Mouse (Mus musculus): Measurements from ENCODE around the gene Olfr1424. TPM values are rescaled to one million over a fixed set of nuclear protein-coding genes. Genes with fewer than 3 reads are reported as not detected.
"Not testable (repeated sequence)": the region's sequence is repeated elsewhere in the genome, so short reads cannot be mapped to it uniquely, and the experiment has no call there.

Gene Olfr1424
- polyA plus RNA-seq (2015; fragmentation: Nextera tagmentation; extraction: Ambion mirVana): not detected in 2 replicates

DNA sequence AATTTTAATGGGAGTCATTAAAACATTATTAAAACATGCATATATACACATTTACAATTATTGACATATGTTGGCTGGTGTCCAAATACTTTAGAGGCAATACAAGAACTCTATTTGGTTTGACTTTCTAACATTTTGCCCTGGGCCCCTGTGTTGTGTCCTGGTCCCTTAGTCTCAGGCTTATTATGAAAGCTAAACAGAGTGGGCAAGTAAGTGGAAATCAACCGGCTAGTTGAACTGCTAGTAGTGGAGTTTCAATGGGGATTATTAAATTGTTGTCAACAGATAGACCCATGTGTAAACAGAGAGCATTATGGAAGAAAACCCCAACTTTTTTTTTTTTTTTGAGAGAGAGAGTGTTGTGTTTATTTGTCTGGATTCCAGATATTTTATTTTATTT is at the start of gene Olfr1424:
Gene Olfr1424, minus strand, starts transcription at position 101 of the 400 bp plus-strand sequence.
- not testable (repeated sequence) for H3K27me3 ChIP-seq (replicated peaks; ENCODE audit: insufficient read depth, low read length)

DNA sequence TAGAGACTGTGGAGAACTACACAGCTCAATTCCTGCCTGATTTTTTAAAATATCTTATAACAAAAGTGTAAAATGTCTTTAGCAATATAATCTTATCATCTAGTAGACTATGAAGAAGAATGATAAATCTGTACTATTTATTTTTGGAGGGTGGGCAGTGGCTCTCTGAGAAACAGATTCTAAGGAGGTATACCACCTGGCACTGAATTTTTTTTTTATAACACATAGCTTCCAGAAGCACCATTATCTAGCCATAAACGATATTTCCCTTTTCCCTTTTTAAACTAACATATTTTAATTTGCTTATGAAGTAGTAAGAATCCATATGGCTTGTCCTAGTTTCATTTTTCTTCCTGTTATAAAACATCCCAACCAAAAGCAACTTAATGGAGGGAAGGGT is 42.1 kb upstream of the Olfr1424 start:
- 58% methylated on average over 1 of the region's 1 CpGs for WGBS
- TF ChIP-seq EP300 (IDR thresholded peaks at IDR 0.05) (no peak), CTCF (IDR thresholded peaks at IDR 0.05) (no peak)
- H3K4me2 ChIP-seq (replicated peaks; ENCODE audit: low read depth, low read length): no peak overlapping the region
- DNase-seq (ENCODE audit: low spot score) (no peak), ATAC-seq (no peak)
- H3K9ac ChIP-seq (replicated peaks; ENCODE audit: low read depth): no peak overlapping the region
- H3K9me3 ChIP-seq (ENCODE audit: low read length): no peaks in the 10 kb centered on the region
- H3K27ac ChIP-seq (ENCODE audit: low read length): no peak overlapping the region
- no peak overlapping the region for H3K4me3 ChIP-seq (ENCODE audit: low read depth, low read length)
- no peaks in the 10 kb centered on the region for H3K4me1 ChIP-seq (ENCODE audit: insufficient read depth, low read depth, low read length)
- no peaks in the 10 kb centered on the region for H3K27me3 ChIP-seq (replicated peaks; ENCODE audit: insufficient read depth, low read length)
- H3K36me3 ChIP-seq (ENCODE audit: insufficient read depth, low read length): no peaks in the 10 kb centered on the region

More for the DNA sequence above, at the start of gene Olfr1424:
- H3K4me3 ChIP-seq (ENCODE audit: low read depth, low read length); DNase-seq (ENCODE audit: low spot score); H3K9me3 ChIP-seq (ENCODE audit: low read length); H3K36me3 ChIP-seq (ENCODE audit: insufficient read depth, low read length); H3K4me1 ChIP-seq (ENCODE audit: insufficient read depth, low read depth, low read length); ATAC-seq; H3K27ac ChIP-seq (ENCODE audit: low read length); H3K9ac ChIP-seq (replicated peaks; ENCODE audit: low read depth); H3K4me2 ChIP-seq (replicated peaks; ENCODE audit: low read depth, low read length): not testable (repeated sequence)
- WGBS: 68% methylated on average over 1 of the region's 1 CpGs

DNA sequence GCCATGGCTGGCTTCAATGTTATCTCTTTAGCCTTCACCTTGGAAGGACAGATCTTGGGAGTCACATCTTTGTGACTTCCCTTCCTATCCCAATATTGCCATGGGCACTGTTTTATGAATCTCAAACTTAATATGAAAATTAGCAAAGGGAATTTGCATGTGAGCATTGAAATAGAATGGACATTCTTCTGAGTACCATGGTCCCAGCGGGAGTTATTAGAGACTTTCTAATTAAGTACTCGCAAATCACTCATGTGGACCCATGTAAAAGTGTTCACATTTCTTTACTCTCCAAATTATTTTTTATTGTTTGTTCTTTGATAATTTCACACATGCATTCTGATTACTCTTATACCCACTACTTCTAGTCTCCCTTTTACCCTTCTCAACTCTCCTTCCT is 40.8 kb upstream of the Olfr1424 start, which contains the start of gene Olfr1427:
Gene Olfr1427, minus strand, starts transcription at position 101 of the 400 bp plus-strand sequence.
- 95% methylated on average over 2 of the region's 2 CpGs for WGBS
- H3K9ac ChIP-seq (replicated peaks; ENCODE audit: low read depth): no peak within 1 kb of the TSS
- no peaks in the 10 kb centered on the region for H3K4me1 ChIP-seq (ENCODE audit: insufficient read depth, low read depth, low read length)
- DNase-seq (ENCODE audit: low spot score) (no peak), ATAC-seq (no peak)
- H3K27me3 ChIP-seq (replicated peaks; ENCODE audit: insufficient read depth, low read length): no peaks in the 10 kb centered on the region
- H3K36me3 ChIP-seq (ENCODE audit: insufficient read depth, low read length): no peaks in the 10 kb centered on the region
- H3K9me3 ChIP-seq (ENCODE audit: low read length): no peaks in the 10 kb centered on the region
- H3K4me3 ChIP-seq (ENCODE audit: low read depth, low read length): no peak within 1 kb of the TSS
- no peak for TF ChIP-seq EP300 (IDR thresholded peaks at IDR 0.05)
- no peak for TF ChIP-seq CTCF (IDR thresholded peaks at IDR 0.05)
- H3K4me2 ChIP-seq (replicated peaks; ENCODE audit: low read depth, low read length): no peak within 1 kb of the TSS
- no peak within 1 kb of the TSS for H3K27ac ChIP-seq (ENCODE audit: low read length)

DNA sequence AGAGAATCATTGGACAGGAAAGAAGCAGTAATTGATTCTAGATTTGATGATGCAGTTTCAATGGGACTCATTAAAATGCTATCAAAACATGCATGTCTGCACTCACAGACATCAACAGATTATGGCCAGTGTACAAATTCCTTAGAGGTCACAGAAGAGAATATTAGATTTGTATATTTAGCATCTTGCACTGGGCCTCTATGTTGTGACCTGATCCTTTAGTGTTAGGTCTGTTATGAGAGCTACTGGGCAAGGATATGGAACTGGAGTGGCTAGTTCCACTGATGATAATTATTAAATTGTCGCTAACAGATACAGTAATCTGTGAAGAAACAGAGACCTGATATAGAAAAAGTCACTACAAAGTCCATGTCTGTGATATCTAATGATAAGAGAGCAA is 29.4 kb upstream of the Olfr1424 start, which contains the start of gene Olfr1426:
Gene Olfr1426, minus strand, starts transcription at position 101 of the 400 bp plus-strand sequence.
- WGBS: 73% methylated on average over 1 of the region's 1 CpGs

DNA sequence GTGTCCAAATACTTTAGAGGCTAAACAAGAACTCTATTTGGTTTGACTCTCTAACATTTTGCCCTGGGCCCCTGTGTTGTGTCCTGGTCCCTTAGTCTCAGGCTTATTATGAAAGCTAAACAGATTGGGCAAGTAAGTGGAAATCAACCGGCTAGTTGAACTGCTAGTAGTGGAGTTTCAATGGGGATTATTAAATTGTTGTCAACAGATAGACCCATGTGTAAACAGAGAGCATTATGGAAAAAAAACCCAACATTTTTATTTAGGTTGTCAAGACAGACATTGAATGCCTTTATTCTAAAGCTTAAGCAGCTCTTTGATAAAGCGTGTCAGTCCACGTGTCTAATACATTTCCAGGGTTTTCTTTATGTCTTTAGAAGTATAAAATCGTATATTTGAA is 15.1 kb upstream of the Olfr1424 start, which contains the start of gene Olfr1425:
Gene Olfr1425, minus strand, starts transcription at position 101 of the 400 bp plus-strand sequence.
- H3K27ac ChIP-seq (ENCODE audit: low read length); H3K4me3 ChIP-seq (ENCODE audit: low read depth, low read length); DNase-seq (ENCODE audit: low spot score); ATAC-seq; H3K9me3 ChIP-seq (ENCODE audit: low read length); H3K9ac ChIP-seq (replicated peaks; ENCODE audit: low read depth); H3K4me2 ChIP-seq (replicated peaks; ENCODE audit: low read depth, low read length); H3K4me1 ChIP-seq (ENCODE audit: insufficient read depth, low read depth, low read length); H3K36me3 ChIP-seq (ENCODE audit: insufficient read depth, low read length); H3K27me3 ChIP-seq (replicated peaks; ENCODE audit: insufficient read depth, low read length): not testable (repeated sequence)
- 83% methylated on average over 4 of the region's 4 CpGs for WGBS

More for the DNA sequence above, 29.4 kb upstream of the Olfr1424 start, which contains the start of gene Olfr1426:
- ATAC-seq (no peak), DNase-seq (ENCODE audit: low spot score) (no peak)
- no peaks in the 10 kb centered on the region for H3K4me1 ChIP-seq (ENCODE audit: insufficient read depth, low read depth, low read length)
- H3K27ac ChIP-seq (ENCODE audit: low read length): no peak within 1 kb of the TSS
- no peaks in the 10 kb centered on the region for H3K9me3 ChIP-seq (ENCODE audit: low read length)
- H3K27me3 ChIP-seq (replicated peaks; ENCODE audit: insufficient read depth, low read length): no peaks in the 10 kb centered on the region
- H3K36me3 ChIP-seq (ENCODE audit: insufficient read depth, low read length): no peaks in the 10 kb centered on the region
- H3K9ac ChIP-seq (replicated peaks; ENCODE audit: low read depth): no peak within 1 kb of the TSS
- TF ChIP-seq CTCF (IDR thresholded peaks at IDR 0.05) (no peak), EP300 (IDR thresholded peaks at IDR 0.05) (no peak)
- H3K4me2 ChIP-seq (replicated peaks; ENCODE audit: low read depth, low read length): no peak within 1 kb of the TSS
- no peak within 1 kb of the TSS for H3K4me3 ChIP-seq (ENCODE audit: low read depth, low read length)

DNA sequence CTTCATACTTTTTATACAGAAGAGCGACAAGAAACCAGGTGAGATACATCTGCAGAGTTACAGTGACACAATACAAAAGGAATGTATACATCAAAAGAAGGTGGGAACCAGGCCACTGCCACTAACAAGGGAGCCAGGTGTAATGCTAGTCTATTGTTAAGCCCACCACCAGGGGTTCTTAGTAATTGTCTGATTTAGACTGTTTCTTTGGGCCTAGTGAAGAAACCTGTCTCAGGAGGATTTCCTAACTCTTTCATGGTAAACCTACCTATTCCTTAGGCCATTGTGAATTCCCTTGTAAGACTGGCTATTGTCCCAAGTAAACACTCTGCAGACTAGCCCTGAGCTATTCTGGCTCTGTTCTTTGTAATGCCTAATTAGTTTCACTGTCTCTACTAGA is 7.1 kb upstream of the Olfr1424 start:
- not testable (repeated sequence) for H3K4me2 ChIP-seq (replicated peaks; ENCODE audit: low read depth, low read length)

DNA sequence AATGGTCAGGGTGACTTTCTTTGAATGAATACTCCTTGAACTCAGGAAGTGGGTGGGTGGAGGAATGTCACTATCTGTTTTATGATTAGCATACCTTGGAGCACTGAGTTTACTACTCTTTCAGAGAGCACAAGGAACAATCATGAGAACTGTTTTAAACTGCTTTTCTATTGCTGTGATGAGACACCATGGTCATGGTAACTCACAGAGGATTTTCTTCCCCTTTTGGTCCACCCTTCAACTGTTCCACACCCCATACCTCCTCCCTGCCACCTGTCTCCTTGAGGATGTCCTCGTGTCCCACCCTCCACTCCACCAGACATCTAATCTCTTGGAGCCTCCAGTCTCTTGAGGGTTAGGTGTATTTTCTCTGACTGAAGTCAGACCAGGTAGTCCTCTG is 5.3 kb upstream of the Olfr1424 start:
- H3K4me3 ChIP-seq (ENCODE audit: low read depth, low read length); H3K9me3 ChIP-seq (ENCODE audit: low read length); H3K36me3 ChIP-seq (ENCODE audit: insufficient read depth, low read length); H3K4me1 ChIP-seq (ENCODE audit: insufficient read depth, low read depth, low read length); H3K27ac ChIP-seq (ENCODE audit: low read length); ATAC-seq; H3K27me3 ChIP-seq (replicated peaks; ENCODE audit: insufficient read depth, low read length); H3K9ac ChIP-seq (replicated peaks; ENCODE audit: low read depth); DNase-seq (ENCODE audit: low spot score); H3K4me2 ChIP-seq (replicated peaks; ENCODE audit: low read depth, low read length): not testable (repeated sequence)
- 71% methylated on average over 1 of the region's 1 CpGs for WGBS

More for the DNA sequence above, 7.1 kb upstream of the Olfr1424 start:
- not testable (repeated sequence) for ATAC-seq; H3K4me3 ChIP-seq (ENCODE audit: low read depth, low read length); H3K27ac ChIP-seq (ENCODE audit: low read length); H3K27me3 ChIP-seq (replicated peaks; ENCODE audit: insufficient read depth, low read length); H3K36me3 ChIP-seq (ENCODE audit: insufficient read depth, low read length); H3K9ac ChIP-seq (replicated peaks; ENCODE audit: low read depth); H3K4me1 ChIP-seq (ENCODE audit: insufficient read depth, low read depth, low read length); H3K9me3 ChIP-seq (ENCODE audit: low read length); DNase-seq (ENCODE audit: low spot score)
- 78% methylated on average over 1 of the region's 1 CpGs for WGBS
